Mouse (Mus musculus) olfactory bulb, adult 2 months (tissue): Measurements from ENCODE around the gene Arih2. TPM values are rescaled to one million over a fixed set of nuclear protein-coding genes. Genes with fewer than 3 reads are reported as not detected.

ENCODE experiments used
- H3K27ac ChIP-seq: fragments of 200-500 bp; 2 replicates; pipeline ENCODE4 v1.5.1; 2012; ENCODE audit warnings: low read depth, low read length; ENCODE audit not compliant: insufficient read depth
- H3K4me1 ChIP-seq: fragments of 200-500 bp; 2 replicates; pipeline ENCODE4 v1.6.1; 2012; ENCODE audit warnings: low read length; ENCODE audit not compliant: control insufficient read depth, insufficient read depth
- H3K4me3 ChIP-seq: fragments of 200-500 bp; 2 replicates; pipeline ENCODE4 v1.5.1; 2012; ENCODE audit warnings: mild to moderate bottlenecking, low read depth, low read length, moderate library complexity; ENCODE audit not compliant: insufficient read depth
- CTCF ChIP-seq: fragments of 200-500 bp; IDR thresholded peaks from 2 replicates; pipeline ENCODE4 v1.5.1; 2012; ENCODE audit warnings: low read depth, mild to moderate bottlenecking, low read length, moderate library complexity; ENCODE audit not compliant: insufficient read depth
- POLR2A ChIP-seq: fragments of 200-500 bp; IDR thresholded peaks from 2 replicates; pipeline ENCODE4 v1.6.1; 2012; ENCODE audit warnings: mild to moderate bottlenecking, low read depth, low read length, moderate library complexity; ENCODE audit not compliant: insufficient read depth
- WGBS: fragments of 180-500 bp; shearing (Covaris S2); methylation state at CpG from one replicate; pipeline ENCODE4 v1.1.7; 2018; 5-methylcytosine and 5-hydroxymethylcytosine counted together
- polyA plus RNA-seq: library from polyadenylated mRNA; stranded (reverse); fragments of >200 nt; gene quantifications from 2 replicates; pipeline ENCODE4 v1.2.4, GENCODE M21; 2012; ENCODE audit warnings: low replicate concordance; ENCODE audit not compliant: missing spikeins, insufficient read depth, insufficient read length

Gene Arih2
- polyA plus RNA-seq, 1 experiment, result not detected

DNA sequence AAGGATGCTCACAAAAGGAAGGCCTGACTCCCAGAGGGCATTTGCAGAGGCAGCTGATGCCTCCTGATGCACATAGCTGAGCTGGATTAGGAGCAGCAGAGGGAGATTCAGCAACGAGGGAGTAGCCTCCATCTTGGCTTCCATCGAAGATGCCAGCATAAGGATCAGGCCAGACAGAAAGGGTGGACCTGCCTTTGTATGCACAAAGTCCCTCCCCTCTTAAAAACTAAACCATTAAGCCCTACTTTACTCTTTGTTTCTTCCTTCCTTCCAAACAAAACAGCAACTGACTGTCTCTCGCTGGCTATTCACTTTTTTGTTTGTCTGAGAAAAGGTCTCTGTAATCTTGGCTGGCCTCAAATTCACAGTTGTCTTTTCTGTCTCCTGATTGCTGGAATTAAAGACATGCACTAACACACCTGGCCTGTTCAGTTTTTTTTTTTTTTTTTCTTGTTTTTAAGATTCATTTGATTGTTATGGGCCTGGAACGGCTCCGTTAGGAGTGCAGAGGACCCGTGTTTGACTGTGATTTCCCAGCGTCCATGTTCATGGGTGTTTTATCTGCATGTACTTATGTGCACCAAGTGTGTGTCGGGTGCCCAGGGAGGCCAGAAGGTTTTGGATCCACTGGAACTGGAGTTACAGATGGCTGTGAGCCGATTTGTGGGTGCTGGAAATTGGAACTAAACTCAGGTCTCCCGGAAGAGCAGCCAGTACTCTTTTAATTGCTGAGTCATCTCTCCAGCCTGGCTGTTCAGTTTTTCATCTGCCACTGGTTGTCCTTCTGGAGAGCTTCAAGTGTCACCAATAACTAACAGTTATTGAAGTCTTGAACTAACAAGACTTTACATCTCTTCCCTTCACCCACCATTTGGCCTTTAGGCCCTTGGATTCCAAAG, 5.6 kb upstream of the Arih2 start:
- 80% methylated on average over 10 of the region's 10 CpGs for WGBS
- TF ChIP-seq POLR2A, result no peak
- TF ChIP-seq CTCF, result no peak
- Histone ChIP-seq H3K4me1 (no peaks in the 10 kb centered on the region), H3K27ac (no peak overlapping the region), H3K4me3 (no peak overlapping the region)

DNA sequence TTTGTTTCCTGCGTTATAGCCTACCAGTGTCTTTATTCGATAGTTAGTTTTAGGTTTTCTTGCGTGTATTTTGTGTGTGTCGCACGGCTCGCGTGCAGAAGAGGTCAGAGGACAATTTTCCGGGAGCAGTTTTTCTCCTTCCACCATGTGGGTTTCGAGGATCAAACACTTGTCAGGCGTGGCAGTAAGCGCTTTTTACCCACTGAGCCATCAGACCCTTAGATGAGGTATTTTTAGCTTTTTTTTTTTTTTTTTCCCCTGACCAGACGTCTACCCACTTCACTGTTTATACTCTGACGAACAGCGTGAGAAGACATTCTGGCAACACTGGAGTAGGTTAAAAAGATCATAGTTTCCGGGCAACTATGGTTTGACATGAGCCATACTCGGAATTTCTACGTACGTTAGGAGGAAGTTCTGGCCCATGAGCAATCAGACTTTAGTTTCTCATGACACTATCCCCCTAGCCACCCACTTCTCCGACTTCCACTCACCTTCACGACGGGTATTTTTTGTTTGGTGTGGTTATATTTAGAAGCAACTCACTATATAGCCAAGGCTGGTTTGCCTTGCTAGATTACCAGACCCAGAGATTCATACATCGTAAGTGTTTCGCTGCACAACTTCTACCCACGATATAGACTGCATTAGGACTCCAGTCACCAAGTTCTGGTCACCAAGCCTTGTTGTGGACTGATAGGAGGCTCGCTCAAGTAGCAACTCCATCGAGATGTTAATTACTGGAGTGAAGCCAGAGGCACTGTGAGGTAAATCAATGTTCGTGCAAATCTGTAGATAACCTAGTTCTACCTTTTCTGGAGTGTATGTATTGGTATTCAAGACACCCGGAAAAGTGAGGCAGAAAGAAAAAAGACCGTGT, 615 bp upstream of the Arih2 start:
- 17% methylated on average over 29 of the region's 29 CpGs for WGBS
- Histone ChIP-seq H3K27ac (peak overlapping the region; percentile 94), H3K4me3 (peak overlapping the region; percentile 95), H3K4me1 (peaks cover 5% of the 10 kb centered on the region; the same call in 1 of the 2 replicates)
- TF ChIP-seq CTCF, result no peak

DNA sequence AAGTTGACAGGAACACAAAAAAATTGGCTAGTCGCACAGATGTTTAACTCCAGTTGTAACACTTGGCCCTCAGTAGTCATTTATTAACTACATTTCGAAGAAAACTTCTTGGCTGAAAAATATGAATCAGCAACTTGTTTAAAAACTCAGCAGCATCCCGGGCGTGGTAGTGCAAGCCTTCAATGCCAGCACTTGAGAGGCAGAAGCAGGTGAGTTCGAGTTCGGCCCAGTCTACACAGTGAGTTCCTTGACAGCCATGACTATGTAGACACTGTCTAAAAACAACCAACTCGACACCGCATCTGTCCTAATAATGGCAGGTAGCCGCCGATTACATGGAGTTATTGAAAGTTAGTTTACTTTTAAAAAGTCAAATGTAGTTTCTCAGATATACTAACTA, 1.0 kb downstream of the Arih2 start:
- peak overlapping the region; percentile 95 for H3K4me3 ChIP-seq
- H3K4me1 ChIP-seq, result peaks cover 5% of the 10 kb centered on the region; the same call in 1 of the 2 replicates
- TF ChIP-seq POLR2A, result no peak
- TF ChIP-seq CTCF, result no peak
- H3K27ac ChIP-seq, result no peak overlapping the region
- 28% methylated on average over 10 of the region's 10 CpGs for WGBS

DNA sequence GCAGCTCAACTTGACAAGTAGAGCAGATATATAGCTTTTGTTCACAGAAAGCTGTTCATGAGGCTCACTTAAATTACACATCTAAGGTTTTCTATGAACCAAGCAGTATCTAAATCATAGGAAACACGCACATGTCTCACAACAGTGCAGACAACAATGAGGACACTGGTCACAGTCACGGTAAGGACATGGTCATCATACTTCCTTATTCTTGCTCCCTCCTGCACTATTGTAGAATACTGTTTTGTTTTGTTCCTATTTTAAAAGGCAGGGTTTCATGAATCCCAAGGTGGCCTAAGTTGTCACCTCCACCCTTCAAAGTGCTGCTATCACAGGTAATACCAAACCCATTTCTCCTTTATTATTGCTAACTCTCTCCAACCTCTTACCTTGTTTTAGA, 9.4 kb downstream of the Arih2 start:
- Histone ChIP-seq H3K4me1 (no peaks in the 10 kb centered on the region), H3K4me3 (no peak overlapping the region), H3K27ac (no peak overlapping the region)
- 84% methylated on average over 2 of the region's 2 CpGs for WGBS
- TF ChIP-seq CTCF (no peak), POLR2A (no peak)

DNA sequence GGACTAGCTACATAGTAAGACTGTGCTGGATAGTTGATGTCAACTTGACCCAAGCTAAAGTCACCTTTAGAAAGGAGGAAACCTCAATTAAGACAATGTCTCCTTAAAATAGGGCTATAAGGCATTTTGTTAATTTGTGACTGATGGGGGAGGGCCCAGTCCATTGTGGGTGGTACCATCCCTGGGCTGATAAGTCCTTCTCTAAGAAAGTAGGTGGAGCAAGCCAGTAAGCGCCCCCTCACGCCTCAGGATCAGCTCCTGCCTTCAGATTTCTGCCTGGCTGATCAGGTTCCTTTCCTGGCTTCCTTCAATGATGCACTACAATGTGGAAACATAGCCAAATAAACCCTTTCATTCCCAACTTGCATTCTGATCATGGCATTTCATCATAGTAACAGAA, 13.8 kb downstream of the Arih2 start:
- WGBS, result 68% methylated on average over 2 of the region's 2 CpGs
- no peak overlapping the region for H3K27ac ChIP-seq
- H3K4me1 ChIP-seq, result no peaks in the 10 kb centered on the region
- no peak for TF ChIP-seq POLR2A
- no peak for TF ChIP-seq CTCF
- no peak overlapping the region for H3K4me3 ChIP-seq

DNA sequence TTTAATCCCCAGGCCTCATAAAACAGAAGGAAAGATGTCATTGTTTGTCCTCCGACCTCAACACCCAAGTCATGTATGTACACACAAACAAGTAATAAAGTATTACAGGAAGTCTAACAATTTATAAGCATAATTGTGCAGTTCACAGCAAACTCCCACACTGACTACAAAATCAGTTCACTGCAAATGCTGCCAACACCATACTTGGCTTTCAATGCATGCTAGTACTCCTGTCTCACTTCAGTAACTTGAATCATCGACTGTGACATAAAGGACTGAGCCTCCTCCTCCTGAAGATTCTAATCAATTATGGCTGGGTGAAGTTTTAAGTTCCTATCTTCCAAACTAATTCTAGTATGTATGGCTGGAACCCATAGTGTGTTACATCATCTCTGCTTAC, 15.3 kb downstream of the Arih2 start:
- Histone ChIP-seq H3K4me1 (0 out of 2 replicates have a peak, but pooled peaks cover 2% of the 10 kb centered on the region), H3K27ac (no peak overlapping the region), H3K4me3 (no peak overlapping the region)
- TF ChIP-seq CTCF (no peak), POLR2A (no peak)
- WGBS, result 51% methylated on average over 2 of the region's 2 CpGs

DNA sequence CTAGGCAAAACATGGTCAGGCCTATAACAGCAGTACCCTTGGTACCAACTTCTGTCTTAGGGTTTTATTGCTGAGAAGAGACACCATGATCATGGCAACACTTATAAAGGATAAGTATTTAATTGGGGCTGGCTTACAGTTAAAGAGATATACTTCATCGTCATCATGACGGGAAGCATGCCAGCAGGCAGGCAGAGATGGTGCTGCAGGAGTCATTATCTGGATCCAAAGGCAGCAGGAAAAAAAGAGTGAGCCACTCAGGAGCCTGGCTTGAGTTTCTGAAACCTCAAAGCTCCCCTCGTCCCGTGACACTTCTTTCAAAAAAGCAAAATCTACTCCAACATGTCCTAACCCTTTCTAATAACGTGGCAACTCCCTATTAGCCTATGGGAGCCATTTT, 16.8 kb downstream of the Arih2 start:
- TF ChIP-seq CTCF (no peak), POLR2A (no peak)
- Histone ChIP-seq H3K4me1 (0 out of 2 replicates have a peak, but pooled peaks cover 2% of the 10 kb centered on the region), H3K4me3 (no peak overlapping the region), H3K27ac (no peak overlapping the region)
- 72% methylated on average over 5 of the region's 5 CpGs for WGBS

DNA sequence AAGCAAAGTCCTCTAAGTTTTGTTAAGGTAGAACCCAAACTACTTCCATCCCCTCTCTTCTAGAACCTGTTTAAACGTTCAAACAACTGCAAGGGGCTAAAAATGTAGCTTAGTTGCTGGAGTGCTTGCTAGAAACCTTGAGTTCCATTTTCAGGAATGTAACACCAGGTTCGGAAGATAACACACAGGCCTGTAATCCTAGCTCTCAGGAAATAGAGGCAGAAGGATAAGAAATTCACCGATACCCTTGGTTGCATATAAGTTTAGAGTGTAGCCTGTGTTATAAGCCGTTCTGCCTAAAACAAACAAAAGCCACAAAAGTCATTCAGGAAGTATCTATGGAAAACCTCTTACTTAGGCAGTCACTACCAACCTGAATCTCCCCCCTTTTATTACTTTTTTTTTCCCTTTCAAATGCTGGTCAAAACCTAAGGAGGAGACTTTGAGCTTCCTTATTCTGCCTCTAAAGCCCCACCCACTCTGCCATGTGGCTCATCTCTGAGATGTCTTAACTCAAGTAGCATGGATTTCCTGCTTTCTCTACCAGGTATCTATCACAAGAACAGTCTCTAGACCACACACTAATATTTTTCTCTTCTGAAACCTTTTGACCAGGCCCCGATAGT, 17.4 kb downstream of the Arih2 start:
- no peak overlapping the region for H3K4me3 ChIP-seq
- TF ChIP-seq POLR2A, result no peak
- TF ChIP-seq CTCF, result no peak
- 0 out of 2 replicates have a peak, but pooled peaks cover 2% of the 10 kb centered on the region for H3K4me1 ChIP-seq
- H3K27ac ChIP-seq, result no peak overlapping the region
- WGBS, result 87% methylated on average over 5 of the region's 5 CpGs

DNA sequence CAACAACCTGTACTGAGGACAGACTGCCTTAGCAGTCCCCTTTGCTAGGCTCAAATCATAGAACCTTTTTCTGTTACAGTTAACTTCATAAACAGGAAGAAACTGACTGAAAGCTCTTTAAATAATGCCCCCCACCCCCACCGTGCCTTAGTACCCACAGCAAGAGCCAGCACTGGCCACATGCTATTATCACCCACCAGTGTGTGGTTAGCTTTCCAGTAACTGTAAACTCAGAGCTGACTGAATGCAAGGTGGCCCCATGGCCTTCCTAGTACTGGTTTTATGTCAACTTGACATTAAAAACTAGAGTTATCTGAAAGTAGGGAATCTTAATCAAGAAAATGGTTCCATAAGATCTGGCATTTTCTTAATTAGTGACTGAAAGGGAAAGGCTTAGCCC, 18.5 kb downstream of the Arih2 start:
- TF ChIP-seq POLR2A, result no peak
- no peak for TF ChIP-seq CTCF
- 73% methylated on average over 1 of the region's 1 CpGs for WGBS
- Histone ChIP-seq H3K4me3 (no peak overlapping the region), H3K27ac (no peak overlapping the region), H3K4me1 (0 out of 2 replicates have a peak, but pooled peaks cover 2% of the 10 kb centered on the region)
